Mouse (Mus musculus) stomach, postnatal 0 days (tissue): Measurements from ENCODE around the gene Ccser2. TPM values are rescaled to one million over a fixed set of nuclear protein-coding genes. Genes with fewer than 3 reads are reported as not detected.

Experiments used
- ATAC-seq: fragments of 200-750 bp; cut with Nextera tagmentation; 2 replicates; pipeline ENCODE4 v1.8.0; 2017; ENCODE audit not compliant: low FRiP score, low TSS enrichment
- DNase-seq: peaks from one replicate; pipeline ENCODE4 v3.0.0-alpha.2; 2016; ENCODE audit warnings: low spot score
- H3K27ac ChIP-seq: fragments of 300-500 bp; sonication (generic); replicated peaks from 2 replicates; pipeline ENCODE4 v1.5.1; 2014; ENCODE audit warnings: mild to moderate bottlenecking, control low read depth
- H3K27me3 ChIP-seq: fragments of 300-500 bp; sonication (generic); 2 replicates; pipeline ENCODE4 v1.6.1; 2014; ENCODE audit warnings: low read length; ENCODE audit not compliant: control insufficient read depth, insufficient read depth
- H3K36me3 ChIP-seq: fragments of 300-500 bp; sonication (generic); 2 replicates; pipeline ENCODE4 v1.6.1; 2014; ENCODE audit warnings: low read length, mixed read lengths; ENCODE audit not compliant: control insufficient read depth, insufficient read depth
- H3K4me1 ChIP-seq: fragments of 300-500 bp; sonication (generic); replicated peaks from 2 replicates; pipeline ENCODE4 v1.6.1; 2014; ENCODE audit warnings: antibody characterized with exemption; ENCODE audit not compliant: control insufficient read depth, insufficient read depth
- H3K4me2 ChIP-seq: fragments of 300-500 bp; sonication (generic); replicated peaks from 2 replicates; pipeline ENCODE4 v1.6.1; 2014; ENCODE audit warnings: low read depth, mild to moderate bottlenecking, control low read depth, moderate library complexity
- H3K4me3 ChIP-seq: fragments of 300-500 bp; sonication (generic); 2 replicates; pipeline ENCODE4 v1.5.1; 2014; ENCODE audit warnings: low read depth, low read length, control low read depth
- H3K9ac ChIP-seq: fragments of 300-500 bp; sonication (generic); 2 replicates; pipeline ENCODE4 v1.6.1; 2014; ENCODE audit warnings: mild to moderate bottlenecking, low read length, control low read depth, mixed read lengths
- H3K9me3 ChIP-seq: fragments of 300-500 bp; sonication (generic); 2 replicates; pipeline ENCODE4 v1.6.1; 2016; ENCODE audit warnings: low read length; ENCODE audit not compliant: control insufficient read depth
- CTCF ChIP-seq: IDR thresholded peaks from 2 replicates; pipeline ENCODE4 v1.5.1; 2016; ENCODE audit warnings: antibody characterized with exemption, low read depth, mild to moderate bottlenecking, moderate library complexity
- EP300 ChIP-seq: optimal IDR thresholded peaks from 2 replicates; pipeline ENCODE3; 2016; ENCODE audit warnings: antibody characterized with exemption
- WGBS: fragments of 180-500 bp; shearing (Covaris S2); extraction: QIAGEN DNeasy Blood & Tissue Kit; methylation state at CpG from one replicate; pipeline ENCODE4 v1.1.7; 2014; 5-methylcytosine and 5-hydroxymethylcytosine counted together
- polyA plus RNA-seq: library from polyadenylated mRNA; unstranded; fragments of >200 nt; fragmentation: Nextera tagmentation; extraction: Ambion mirVana; gene quantifications from 2 replicates; pipeline ENCODE4 v1.2.1, GENCODE M21; 2015

Gene Ccser2
- polyA plus RNA-seq, 1 experiment from 2014 or later: 19.7 TPM

DNA sequence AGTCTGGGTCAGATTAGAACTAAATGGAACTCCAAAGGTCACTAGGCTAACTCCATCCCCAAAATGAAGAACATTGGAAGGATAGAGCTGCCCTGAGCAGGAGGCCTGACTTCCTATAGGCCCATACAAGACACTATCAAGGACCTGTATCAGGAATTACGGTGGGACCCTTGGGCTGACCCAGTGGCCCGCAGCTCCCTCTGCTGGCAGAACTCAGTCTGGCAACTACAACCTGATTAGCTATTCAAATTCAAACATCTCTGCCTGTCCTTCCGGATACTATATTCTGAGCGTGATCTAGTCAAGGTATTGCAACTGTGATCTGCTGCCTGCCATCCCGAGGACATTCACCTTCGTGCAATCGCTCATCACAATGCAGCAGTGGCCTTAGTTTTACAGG lies 106.2 kb downstream of the Ccser2 start:
- Histone ChIP-seq H3K4me2 (no peak overlapping the region), H3K27me3 (no peaks in the 10 kb centered on the region), H3K9ac (no peak overlapping the region), H3K36me3 (no peaks in the 10 kb centered on the region), H3K27ac (no peak overlapping the region), H3K9me3 (no peaks in the 10 kb centered on the region), H3K4me1 (no peaks in the 10 kb centered on the region), H3K4me3 (no peak overlapping the region)
- WGBS: 19% methylated on average over 7 of the region's 7 CpGs
- DNase-seq (peak; percentile 64), ATAC-seq (no peak; the same call in 1 of the 2 replicates)
- TF ChIP-seq EP300: no peak
- TF ChIP-seq CTCF: peak; percentile 83

GRCm38 (mm10) chr14:36858932-36859331 lies 109.6 kb downstream of the Ccser2 start:
- Histone ChIP-seq H3K4me1 (no peaks in the 10 kb centered on the region), H3K9ac (no peak overlapping the region), H3K27ac (no peak overlapping the region), H3K9me3 (no peaks in the 10 kb centered on the region), H3K4me2 (no peak overlapping the region), H3K27me3 (no peaks in the 10 kb centered on the region), H3K36me3 (no peaks in the 10 kb centered on the region), H3K4me3 (no peak overlapping the region)
- 65% methylated on average over 4 of the region's 4 CpGs for WGBS
- ATAC-seq: no peak
- TF ChIP-seq CTCF (no peak), EP300 (no peak)
- DNase-seq: no peak

- H3K9me3 ChIP-seq: no peaks in the 10 kb centered on the region
- H3K36me3 ChIP-seq: no peaks in the 10 kb centered on the region
- no peak overlapping the region for H3K4me3 ChIP-seq
- H3K9ac ChIP-seq: no peak overlapping the region
- H3K4me1 ChIP-seq: no peaks in the 10 kb centered on the region
- TF ChIP-seq CTCF: no peak
- no peak for TF ChIP-seq EP300
- no peak overlapping the region for H3K4me2 ChIP-seq
- no peak overlapping the region for H3K27ac ChIP-seq
- ATAC-seq (no peak), DNase-seq (no peak)
- 57% methylated on average over 4 of the region's 4 CpGs for WGBS
- H3K27me3 ChIP-seq: no peaks in the 10 kb centered on the region
Observed at GRCm38 (mm10) chr14:36852972-36853371, 115.6 kb downstream of the Ccser2 start.

DNA sequence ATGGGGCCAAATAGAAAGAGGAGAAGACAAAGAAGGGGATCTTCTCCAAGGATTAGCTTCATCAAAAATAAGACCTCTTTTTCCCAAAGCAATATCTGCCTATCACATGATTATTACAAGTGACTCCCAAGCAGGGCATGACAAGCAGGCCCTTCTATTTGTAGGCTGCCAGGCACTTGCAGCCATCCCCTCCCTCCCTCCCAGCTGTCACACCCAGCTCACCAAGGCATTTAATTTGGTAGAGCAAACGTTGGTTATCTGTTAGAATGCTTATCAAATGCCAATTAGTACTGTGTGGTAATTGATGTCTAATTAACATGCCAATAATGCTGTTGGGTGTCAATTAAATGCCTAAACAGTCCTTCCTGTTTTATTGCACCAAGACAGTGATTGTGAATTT lies 119.7 kb downstream of the Ccser2 start:
- no peaks in the 10 kb centered on the region for H3K36me3 ChIP-seq
- no peak overlapping the region for H3K9ac ChIP-seq
- no peaks in the 10 kb centered on the region for H3K27me3 ChIP-seq
- H3K27ac ChIP-seq: no peak overlapping the region
- H3K9me3 ChIP-seq: no peaks in the 10 kb centered on the region
- 32% methylated on average over 1 of the region's 1 CpGs for WGBS
- ATAC-seq (no peak), DNase-seq (no peak)
- no peaks in the 10 kb centered on the region for H3K4me1 ChIP-seq
- no peak overlapping the region for H3K4me2 ChIP-seq
- H3K4me3 ChIP-seq: no peak overlapping the region
- TF ChIP-seq EP300 (no peak), CTCF (no peak)

Other genes with a start within 250 kb of the Ccser2 start
- gene Rgr, start 80.2 kb upstream of the Ccser2 start, polyA plus RNA-seq: 0.06 TPM in 1 of 2 replicates, not detected in the other
- gene Lrit1, start 86.1 kb upstream of the Ccser2 start, polyA plus RNA-seq: not detected in 2 replicates
- gene Lrit2, start 99.2 kb upstream of the Ccser2 start, polyA plus RNA-seq: not detected in 2 replicates
- 0.25 and 0.33 TPM in 2 replicates for gene Cdhr1, start 129.6 kb upstream of the Ccser2 start, polyA plus RNA-seq
- 22.0 and 22.2 TPM in 2 replicates for gene 2610528A11Rik, start 145.2 kb upstream of the Ccser2 start, polyA plus RNA-seq
- gene Ghitm, start 166.5 kb upstream of the Ccser2 start, polyA plus RNA-seq: 184 and 198 TPM in 2 replicates